Mouse (Mus musculus): ENCODE data around the gene Fam167b.

Gene Fam167b

DNA sequence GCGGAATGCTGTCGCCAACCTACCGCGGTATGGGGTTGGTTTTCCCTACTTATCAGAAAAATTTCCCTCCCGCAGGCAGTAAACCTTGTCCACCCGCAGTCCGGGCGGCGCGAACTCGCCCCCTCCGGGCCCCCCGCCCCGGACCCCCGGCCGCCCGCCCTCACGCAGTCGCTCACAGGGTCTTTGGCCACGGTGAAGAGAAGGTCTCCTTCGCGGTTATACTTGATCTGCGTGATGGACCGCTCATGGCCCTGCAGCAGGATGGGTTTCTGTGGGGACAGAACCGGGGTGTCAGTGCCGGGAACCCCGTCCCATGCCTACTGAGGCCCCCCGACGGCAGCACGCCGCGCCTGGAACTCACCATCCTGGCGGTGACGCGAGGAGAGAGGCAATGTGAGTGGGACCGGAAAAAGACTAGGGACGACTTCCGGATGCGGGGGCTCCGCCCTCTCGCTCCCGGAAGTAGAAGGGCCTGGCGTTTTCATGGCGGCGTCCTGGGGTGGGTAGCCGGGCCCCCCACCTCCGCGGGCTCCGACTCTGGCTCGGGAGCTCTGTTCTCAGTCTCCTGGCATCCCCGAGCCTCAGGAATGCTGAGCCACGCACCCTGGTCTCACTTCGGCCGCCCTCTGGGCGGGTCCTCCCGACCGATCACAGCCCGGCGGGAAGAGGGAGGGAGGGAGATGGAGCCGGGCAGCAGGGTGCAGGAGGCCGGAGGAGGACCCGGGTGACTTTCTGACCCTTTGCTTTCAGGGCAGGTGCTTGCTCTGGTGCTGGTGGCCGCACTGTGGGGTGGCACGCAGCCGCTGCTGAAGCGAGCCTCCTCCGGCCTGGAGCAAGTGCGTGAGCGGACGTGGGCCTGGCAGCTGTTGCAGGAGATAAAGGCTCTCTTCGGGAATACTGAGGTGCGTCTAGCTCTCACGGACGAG, 22.1 kb upstream of the Fam167b start, which contains the start of the genes Eif3i and Tmem234:
Eif3i (minus strand) TSS at position 416 of the 926 bp plus-strand sequence.
Tmem234 (plus strand) TSS at position 436 of the 926 bp plus-strand sequence.
- peak; percentile 90 for DNase-seq

DNA sequence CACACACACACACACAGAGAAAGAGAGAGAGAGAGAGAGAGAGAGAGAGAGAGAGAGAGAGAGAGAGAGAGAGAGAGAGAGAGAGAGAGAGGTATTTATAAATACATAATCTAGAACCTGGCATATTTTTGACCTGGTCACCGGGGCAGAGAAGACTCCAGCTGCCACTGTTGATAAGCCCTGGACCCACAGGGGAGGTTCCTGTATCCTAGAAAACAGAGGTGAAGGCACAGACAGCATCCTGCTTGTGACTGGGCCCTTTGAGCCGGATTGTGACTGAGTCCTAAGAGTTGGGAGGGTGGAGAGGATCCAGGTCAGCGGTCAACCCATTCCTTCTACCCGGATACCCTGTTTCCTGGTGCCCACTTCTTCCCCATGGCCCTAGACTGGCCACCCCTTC, 10.5 kb upstream of the Fam167b start:
- DNase-seq = no peak

DNA sequence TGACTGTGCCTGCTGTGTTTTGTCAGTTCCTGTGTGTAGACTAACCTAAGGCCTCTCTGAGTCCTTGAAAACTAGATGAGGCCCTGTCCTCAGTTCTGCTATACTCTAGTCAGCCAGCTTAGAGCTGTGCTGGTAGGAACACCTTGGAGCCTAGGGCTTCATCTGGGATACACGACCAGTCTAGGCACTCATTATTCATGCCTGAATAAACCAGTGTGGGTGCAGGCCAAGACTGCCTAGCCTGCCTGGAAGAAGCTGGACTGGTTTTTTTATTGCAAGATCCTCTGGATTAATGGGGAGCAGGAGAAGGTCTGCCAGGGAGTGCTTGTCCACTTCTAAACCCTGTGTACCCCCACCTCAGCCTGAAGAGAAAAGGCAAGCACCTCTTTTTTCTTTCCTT, 8.6 kb upstream of the Fam167b start:
- DNase-seq = no peak

DNA sequence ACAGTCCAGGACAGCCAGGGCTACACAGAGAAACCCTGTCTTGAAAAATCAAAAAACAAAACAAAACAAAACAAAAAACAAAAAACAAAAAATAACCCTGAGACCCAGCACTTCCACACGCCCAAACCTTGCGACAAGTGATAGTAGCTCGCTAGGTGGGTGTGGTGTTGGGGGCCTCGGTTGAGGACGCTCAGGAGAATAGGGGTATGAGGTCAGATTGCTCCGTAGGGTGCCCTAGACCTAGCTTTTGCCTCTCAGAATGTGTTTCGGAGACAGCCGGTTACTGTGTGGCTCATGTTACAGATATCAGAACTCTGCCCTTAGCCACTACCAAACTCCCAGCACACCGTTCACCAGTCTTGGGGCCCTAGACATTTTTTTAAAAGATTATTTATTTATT, 7.4 kb upstream of the Fam167b start:
- DNase-seq = no peak

DNA sequence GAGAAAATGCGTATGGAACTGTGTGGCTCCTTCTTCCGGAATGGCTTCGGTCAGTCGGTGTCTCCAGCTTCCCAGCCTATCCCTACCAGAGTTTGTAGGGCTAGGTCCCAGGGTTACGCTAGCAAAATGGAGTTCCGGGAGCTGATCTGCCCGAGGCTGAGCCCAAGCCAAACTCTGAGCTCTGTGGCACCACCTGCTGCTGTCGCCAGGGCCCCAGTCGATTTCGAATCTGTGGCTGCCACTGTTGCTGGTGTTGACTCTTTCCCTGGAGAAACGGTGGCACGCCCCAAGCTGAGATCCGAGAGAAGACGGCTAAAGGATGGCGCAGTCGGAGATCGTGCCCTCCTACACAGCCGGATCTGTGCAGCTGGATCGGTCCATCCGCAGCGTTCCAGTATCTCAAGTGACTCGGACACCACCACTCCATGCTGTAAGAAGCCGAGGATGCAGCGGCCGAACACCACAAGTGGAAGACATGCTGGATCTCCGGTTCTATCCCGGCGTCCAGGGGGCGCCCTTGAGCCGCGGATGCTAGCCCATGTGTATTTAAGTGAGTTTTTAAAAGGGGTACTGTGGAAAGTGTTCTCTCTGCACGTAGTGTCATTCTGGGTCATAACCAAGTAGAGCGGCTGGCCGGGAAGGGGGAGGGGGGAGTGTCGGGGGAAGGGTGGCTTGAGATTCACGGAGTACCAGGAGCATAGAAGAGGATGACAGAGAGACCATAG, 6.7 kb upstream of the Fam167b start:
- DNase-seq = peak; percentile 91

DNA sequence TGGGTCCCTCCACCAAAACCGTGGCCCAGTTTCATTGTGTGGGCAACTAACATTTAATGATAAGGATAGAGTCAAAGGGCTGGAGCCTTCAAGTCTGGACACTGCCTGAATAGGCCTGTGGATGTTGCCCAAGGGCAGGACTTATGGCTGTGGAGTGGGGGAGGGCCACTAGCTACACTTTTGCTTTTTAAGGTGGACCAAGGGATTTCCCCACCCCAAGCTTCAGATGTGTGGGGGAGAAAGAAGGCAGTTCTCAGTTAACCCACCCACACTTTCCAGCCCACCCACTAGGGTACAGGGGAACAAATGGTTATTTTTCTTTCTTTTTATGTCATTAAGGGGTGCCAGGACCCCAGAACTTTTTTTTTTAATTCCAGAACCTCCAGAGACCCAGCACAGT, 6.0 kb upstream of the Fam167b start:
- no peak for DNase-seq

DNA sequence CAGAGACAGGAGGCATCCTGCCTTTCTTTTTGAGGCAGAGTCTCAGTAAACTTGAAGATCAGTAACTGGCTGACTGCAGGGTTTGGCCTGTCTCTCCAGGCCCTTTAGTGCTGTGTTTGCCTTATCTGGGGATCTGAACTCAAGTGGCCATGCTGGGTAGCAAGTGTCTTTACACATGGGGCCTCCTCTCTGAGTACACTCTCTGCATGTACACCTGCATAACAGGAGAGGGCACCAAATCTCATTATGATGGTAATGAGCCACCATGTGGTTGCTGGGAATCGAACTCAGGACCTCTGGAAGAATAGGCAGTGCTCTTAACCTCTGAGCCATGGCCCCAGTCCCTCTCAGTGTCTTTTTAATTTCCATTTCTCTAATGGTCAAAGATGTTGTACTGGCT, 3.9 kb upstream of the Fam167b start:
- DNase-seq = no peak

DNA sequence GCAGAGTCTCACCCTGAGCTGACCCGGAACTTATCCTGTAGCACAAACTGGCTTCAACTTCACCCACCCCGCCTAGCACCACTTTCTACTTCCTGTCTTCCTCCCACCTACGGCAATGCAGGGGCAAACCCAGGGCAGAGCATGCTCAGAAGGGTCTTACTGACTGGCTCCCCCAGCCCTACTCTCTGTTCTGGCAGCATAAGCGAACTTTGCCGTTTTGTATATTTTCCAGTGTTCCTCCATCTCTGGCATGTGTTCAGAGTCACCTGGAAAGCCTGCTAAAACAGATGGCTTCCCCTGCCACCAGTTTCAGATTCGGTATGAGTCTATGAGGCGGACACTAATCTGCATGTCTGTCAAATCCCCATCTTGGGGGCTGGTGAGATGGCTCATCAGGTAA, 2.0 kb upstream of the Fam167b start:
- DNase-seq = no peak

DNA sequence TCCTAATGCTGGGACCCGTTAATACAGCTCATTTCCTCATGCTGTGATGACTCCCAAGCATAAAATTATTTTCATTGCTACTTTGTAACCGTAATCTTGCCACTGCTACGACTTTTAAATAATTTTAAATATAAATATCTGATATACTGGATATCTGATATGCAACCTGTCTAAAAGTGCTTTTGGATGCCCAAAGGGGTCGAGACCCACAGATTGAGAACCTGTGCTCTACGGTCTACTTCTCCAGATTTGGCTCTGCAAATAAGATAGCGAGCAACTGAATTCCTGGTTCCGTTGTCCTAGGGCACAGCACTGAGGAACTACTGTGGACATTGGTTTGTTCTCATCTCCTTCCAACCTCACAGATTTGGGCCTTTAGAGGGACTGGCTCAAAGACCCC, 661 bp downstream of the Fam167b start:
- DNase-seq = no peak

DNA sequence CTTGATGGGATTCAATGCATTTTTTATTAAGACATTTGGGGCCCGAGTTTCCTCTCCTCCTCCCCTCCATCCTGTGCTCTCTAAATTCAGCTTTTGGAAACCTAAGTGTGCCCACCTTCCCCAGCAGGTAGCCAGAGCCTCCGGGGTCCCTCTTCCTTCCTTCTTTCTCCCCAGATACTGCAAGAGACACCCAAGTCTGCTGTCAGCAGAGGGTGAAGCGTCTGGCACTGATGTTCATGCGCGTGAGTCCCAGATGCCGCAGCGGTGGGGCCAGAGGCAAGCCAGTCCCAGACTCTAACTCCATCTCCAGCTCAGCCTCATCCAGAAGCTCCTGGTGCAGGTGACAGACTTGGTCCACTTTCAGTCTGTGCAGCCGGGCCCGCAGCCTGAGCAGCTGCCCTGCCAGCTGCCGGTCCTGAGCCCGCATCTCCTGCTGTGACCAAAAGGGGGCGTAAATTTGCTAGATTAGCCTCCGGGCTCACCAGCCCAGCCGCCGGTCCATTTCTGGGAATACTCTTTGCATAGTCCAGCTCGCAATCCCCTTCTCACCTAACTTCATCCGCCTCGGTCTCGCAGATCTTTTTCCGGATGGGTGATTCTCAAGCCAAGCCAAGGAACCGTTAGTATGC, 1.4 kb downstream of the Fam167b start:
- peak; percentile 87 for DNase-seq

DNA sequence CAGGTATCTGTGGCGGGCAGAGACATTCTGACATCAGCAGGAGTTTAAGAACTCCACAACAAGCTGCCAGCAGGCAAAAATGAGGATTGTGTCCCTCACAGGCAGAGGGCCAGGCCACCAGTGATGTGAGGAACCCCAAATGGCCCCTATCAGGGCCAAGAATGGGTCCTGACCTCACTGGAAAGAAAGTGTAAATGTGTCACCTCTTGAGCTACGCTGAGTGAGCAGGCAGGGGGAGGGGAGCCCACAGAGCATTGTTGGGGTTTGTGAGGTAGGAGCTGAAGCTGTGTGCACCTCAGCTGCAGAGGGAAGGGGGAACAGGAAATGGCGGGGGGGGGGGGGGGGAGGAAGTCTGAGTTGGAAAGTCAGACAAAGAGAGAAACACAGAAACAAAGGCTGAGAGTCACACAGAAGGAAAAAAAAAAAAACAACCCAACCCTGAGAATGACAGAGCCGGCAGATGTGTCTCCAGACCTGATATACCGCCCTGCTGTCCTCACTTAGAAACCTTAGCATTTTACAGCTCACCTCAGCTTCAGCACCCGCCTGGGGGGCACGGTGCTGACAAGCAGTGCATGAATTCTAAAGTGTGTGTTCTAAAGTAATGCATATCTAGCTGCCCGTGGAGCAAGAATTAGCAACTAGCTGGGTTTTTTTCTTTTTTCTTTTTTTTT, 3.0 kb downstream of the Fam167b start:
- DNase-seq = peak; percentile 54

DNA sequence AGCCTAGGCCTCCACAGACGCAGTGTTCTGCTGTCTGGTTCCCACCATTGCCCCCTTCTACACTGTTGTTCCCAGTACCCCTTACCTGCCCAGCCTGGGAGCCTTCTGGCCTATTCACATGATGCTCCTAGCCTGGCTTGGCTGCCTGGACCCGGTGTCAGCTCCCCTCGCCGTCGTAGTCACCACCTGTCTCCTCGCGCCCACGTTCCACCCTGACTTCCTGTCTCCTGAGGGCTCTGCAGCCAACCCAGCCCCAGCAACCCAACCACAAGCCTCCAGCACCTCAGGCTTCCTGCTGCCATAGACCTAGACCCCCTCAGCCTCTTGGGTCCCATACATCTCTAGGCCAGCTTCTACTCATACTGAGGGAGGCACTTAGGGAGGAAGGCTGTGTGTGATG, 4.9 kb downstream of the Fam167b start, which contains the start of gene Lck:
Lck (minus strand) TSS at position 212 of the 400 bp plus-strand sequence.
- DNase-seq = no peak

DNA sequence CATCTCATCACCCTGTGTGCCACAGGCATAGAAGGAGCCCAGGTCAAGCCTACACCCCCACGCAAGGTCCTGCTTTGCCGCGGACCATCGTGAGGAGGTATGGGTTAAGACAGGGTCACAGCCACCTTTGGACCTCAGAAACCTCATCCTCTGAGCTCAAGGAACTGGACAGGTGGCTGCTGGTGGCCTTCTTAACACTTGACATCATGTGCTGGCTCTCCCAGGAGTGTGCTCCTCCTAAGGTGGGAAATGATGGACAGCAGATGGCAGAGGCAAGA, 5.3 kb downstream of the Fam167b start:
- no peak for DNase-seq

DNA sequence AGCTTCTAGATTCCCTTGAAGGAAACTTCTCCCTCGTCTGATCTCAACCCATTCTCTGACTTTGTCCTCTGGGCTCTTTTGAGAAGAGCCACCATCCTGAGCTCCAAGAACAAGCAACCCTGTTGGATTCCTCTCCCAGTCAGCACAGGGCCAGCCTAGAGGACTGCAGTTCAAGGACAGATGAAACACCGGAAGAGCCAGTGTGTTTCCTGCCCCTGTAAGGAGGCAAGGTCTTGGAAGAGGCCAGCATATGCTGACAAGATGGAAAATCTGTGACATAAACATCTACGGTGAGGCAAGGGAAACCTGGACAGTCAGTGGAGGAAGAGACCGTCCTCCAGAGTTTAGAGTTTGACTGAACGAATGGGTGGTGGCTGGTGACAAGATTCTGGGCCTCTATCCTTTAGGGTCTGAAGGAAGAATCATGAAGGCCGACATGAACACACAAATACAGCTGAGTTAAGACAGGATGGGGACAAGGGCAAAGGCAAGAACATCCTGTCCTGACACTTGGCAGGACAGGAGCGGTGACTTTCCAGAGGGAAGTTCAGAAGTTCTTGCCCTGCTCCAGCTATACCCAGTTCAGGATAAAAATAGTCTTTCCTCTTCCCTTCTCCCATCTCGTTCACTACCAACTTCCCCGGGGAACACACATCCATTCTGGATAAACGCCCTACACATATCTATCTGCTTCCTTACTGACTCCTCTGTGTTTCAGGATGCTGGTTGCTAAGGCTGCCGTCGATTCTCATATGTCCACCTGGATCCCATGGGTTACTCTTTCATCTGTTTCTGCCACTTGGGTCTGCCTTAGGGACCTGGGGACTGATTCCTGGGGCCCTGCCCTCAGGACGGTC, 5.9 kb downstream of the Fam167b start:
- no peak for DNase-seq

DNA sequence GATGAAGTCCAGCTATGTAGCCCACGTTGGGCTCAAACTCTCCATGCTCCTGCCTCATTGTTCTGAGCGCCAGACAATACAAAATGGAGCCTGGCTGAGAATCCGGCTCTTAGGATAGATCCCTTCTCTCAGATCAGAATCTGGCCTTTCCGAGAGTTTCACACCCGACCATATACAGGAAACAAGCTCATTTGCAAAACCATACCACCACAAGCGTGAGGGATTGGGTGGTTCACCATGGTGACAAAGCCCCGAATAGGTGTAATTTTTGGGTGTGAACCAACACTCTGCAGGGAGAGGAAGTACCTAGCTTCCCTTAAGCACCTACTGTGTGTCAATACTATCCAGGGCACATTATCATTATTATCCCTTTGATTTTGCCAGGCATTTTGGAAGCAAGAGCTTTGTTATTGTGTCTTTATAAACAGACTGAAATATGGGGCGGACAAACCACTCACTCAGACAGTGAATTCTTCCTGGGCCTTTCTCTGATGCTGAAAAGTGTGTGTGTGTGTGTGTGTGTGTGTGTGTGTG, 6.7 kb downstream of the Fam167b start:
- no peak for DNase-seq

DNA sequence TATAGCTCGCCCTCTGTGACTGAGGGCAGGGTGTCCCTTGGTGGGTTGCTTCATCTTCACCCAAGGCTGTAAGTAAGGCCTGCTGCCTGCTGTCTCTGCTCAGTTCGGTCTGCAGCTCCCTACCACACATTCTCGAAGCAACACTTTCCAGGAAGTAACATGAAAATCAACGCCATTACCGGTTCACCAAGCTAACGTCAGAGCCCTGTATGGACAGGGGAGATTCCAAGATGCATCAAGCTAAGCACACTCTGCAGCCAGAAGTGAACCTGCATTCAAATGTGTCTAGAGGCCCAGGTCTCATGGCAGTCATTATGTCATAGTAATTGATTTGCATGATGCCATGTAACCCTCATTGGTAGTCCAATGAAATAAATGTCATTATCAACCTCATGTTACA, 8.3 kb downstream of the Fam167b start:
- DNase-seq = no peak

DNA sequence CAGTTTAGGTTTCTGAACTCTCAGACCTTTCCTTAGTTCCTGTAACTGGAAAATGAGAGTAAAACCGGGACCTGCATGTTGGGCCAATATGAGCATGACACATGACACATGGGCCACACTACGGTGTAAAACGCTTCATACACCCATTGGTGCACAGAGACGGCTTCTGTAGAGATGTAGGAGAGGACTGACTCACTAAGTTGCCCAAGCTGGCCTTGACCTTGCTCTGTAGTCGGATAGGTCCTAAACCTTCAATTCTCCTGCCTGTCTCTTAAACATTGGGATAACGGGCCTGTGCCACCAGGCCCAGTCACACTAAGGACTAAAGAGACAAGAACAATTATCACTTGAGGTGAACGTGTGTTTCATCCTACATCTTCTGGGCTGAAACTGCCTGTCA, 10.0 kb downstream of the Fam167b start:
- no peak for DNase-seq

DNA sequence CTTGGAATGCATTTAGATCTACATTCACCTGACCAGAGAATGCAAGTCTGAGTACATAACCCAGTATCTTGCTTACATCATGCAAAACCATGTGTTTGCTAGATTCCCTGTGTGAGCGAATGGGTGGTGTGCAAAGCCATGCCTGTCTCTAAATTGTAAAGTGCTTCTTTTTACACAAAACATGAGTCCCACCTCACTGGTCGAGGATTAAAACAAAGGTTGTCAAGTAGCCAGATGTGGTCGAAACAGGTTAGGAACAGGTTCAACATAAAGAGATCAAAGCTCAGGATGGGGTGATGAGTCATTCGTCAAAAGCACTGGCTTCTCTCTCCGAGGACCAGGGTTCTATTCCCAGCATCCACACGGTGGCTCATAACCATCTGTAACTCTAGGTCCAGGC, 13.2 kb downstream of the Fam167b start:
- DNase-seq = no peak

DNA sequence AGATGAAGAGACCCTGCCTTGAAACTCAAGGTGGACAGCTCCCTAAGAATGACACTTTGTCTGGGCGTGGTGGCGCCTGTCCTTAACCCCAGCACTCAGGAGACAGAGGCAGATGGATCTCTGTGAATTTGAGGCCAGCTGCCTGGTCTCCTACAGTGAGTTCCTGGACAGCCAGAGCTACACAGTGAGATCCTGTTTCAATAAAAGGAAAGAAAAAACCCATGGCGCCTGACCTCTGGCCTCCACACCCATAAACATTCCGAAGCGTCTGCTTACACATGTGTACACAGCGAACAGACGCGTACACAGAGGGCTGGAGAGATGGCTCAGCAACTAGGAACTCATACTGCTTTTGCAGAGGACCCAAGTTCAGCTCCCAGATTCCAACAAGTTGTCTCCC, 14.6 kb downstream of the Fam167b start:
- peak; percentile 39 for DNase-seq

DNA sequence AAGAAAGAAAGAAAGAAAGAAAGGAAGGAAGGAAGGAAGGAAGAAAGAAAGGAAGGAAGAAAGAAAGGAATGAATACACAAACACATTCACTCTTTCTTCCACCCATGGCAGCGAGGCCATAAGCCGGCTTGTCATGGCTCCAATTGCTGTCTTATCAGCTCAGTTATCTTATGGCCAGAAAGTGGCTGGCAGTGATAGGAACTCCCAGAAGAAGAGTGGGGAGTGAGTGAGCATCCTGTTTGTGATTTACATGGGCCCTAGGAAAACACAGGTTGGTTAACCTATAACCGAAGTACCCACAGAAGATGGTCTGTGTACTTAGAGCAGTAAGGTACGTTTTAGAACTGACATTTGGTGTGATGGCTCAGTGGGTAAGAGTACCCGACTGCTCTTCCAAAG, 17.2 kb downstream of the Fam167b start:
- no peak for DNase-seq

DNA sequence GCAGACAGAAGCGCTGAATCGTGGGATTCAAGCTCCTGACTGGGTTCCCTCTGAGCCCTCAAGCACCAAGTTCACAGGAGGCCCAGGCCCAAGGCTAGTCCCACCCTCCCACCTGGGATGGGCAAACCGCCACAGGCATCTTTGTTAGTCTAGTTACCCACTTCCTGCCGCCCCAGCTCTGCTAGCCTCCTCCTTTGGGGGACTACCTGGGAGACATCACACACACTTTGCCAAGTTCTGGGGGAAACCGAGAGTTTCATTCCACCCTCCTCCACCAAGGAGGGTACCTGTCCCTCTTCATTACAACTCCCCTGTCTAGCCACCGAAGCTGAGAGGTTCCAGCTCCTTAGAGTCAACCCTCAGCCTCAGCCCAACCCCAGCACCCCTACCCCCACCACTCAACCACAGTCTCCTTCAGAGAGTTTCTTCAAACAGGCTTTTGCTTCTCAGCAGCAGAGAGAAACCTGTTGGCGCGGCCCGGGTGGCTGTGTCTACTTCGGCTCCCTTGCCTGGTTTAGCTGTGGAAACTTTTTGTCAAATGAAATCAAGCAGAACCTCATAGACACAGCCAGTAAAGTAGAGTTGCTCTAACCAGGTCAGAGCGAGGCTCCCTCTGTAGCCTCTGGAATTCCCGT, 19.9 kb downstream of the Fam167b start:
- DNase-seq = no peak

Data from lung, postnatal 10 days (tissue).